Mouse (Mus musculus) right cerebral cortex, postnatal 36 days (tissue): Measurements from ENCODE around the gene Car15.

ENCODE experiments used
- DNase-seq, 2 experiments: peaks; one replicate each; pipeline ENCODE4 v3.0.0; 2022; ENCODE audit warnings: low spot score in 2 of 2, mixed read lengths in 1 of 2

Gene Car15

DNA sequence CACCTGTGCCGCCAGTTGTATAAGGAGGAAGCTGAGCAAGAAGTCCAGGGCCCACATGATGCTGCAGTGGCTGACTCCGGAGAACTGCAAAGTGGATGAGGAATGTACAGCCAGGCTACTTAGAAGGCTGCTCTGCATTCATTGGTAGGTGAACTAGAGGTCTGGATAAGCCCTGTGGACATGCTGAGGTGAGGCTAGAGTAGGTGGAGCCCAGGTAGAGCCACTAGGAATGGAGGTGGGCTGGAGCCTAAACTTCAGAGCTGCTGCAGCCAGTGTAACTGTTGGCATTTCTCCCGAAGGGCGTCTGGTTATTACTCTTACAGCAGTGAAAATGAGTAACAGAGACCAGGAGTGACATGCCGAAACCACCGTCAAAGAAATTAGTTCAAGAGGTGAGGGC lies at the start of gene Car15:
Gene Car15 (minus strand): TSS at position 314 of the 400 bp plus-strand sequence.
- DNase-seq = no peak

DNA sequence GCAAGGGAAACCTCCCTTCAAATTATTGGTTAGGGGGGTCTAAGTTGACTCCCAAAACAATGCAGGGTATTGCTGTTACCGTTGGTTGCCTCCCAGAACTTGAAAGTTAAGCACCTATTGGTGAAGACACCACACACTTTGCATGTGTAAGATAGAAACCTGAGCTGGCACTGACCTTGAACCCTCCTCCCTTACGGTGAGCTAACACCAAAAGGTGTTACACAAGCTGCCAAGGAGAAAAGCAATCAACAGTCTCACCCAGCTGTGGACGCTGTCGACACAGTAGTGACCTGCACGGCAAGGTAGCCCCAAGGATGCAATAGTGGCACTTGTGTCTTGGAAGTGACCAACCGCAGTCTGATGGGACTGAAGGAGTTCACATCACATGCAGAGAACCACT lies 46.0 kb upstream of the Car15 start:
- DNase-seq = no peak

DNA sequence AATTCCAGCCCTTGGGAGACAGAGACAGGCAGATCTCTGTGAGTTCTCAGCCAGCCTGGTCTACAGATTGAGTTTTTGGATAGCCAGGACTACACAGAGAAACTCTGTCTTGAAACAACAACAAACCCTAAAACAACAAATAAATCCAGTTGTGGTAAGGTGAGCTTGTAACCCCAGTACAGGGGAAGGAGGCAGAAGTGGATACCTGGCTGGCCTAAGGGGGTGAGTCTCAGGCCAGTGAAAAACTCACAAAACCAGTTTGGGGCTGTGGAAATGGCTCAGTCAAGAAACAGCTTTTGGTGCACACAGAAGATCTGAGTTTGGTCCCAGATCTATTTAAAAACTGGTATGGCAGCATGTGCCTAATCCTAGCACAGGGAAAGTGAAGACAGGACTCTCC lies 44.0 kb upstream of the Car15 start:
- DNase-seq = no peak

DNA sequence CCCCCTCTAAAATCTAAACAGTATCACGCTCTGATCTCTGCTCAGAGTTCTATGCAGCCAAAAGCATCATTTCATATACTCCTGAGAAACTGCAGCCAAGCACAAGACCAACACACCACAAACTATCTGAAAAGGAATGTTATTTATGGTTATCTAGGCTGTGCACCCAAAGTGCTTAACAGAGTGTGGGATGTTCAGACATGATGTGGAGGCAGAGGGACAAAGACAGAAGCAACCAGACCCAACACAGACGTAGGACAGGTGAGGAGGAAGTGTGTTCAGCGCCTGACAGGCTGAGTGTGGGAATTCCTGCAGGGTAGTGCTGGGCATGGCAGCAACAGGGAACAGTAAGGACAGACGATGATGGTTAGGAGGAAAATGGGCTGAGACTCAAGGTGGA lies 41.4 kb upstream of the Car15 start:
- peak; percentile 29 to 45 for DNase-seq

DNA sequence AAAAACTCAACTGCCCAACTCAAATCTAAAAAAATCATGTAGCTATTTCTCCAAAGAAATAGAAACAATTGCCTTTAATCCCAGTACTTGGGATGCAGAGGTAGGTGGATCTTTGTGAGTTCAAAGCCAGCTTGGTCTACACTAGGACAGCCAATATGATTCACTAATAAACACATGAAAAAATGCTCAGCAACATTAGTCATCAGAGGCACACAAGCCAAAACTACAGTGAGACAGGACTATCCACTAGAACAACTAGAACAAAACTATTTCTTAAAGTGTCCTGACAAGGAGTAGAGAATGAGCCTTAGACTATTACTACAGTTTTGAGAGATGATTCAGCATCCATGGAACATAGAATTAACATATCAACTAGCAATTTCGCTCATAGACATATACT lies 37.9 kb upstream of the Car15 start:
- DNase-seq = no peak

GRCm38 (mm10) chr16:17875174-17875573 lies 37.0 kb upstream of the Car15 start:
- no peak for DNase-seq

DNA sequence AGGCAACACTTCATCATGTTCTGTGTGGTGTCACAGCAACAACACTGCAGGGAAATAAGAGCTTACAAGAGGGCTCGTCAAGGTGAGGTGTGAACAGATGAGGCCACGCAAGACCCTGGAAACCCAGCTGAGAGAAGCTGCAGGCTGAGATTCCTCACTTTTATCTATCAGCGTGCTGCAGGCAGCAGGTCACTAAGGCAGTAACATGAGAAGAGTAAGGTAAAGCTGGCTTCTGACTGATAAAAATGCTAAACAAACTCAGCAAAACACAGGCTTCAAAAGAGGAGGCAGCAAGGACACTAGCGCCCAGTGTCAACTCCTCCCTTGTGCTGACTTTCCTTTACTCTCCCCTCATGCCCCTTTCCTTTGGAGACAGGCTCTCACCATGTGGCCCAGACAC lies 34.8 kb upstream of the Car15 start:
- no peak for DNase-seq

DNA sequence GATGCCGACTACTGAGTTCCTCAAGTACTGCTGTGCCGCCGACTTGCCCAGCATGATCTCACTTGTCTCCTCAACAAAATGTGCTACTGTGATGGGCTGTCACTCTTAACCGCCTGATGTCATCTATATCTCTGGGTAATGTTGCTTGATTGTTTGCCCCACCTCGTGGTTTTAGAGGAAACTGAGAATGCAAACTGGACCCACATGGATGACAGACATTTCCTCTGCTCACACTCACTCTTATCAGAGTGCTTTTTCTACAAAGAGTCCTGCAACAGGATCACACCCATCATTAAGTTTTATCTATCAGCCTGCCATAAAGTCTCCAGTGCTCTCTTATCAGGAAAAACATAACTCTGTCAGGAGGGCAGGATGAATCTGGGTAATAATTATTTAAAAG lies 33.1 kb upstream of the Car15 start:
- DNase-seq = no peak

DNA sequence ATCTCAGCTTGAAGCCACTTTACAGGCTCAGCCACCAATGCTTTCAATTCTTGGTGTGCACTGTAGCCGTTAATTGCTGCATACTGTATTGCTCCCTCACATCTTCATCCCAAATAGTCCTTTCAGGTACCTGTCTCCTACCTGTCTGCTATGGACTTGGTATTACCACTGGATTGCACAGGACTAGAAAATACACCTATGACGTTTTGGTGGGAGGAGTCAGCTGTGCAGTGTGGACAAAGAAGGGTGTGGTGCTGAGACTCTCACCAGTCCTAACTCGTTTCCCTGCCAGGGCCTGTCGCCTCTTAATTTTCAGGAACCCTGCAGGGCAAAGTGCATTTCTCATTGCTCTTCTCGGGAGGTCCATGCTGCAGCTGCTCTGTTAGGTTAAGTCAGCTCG lies 27.6 kb upstream of the Car15 start:
- DNase-seq = no peak

- no peak for DNase-seq
These were observed 27.1 kb upstream of the Car15 start for GRCm38 (mm10) chr16:17865293-17865692.

DNA sequence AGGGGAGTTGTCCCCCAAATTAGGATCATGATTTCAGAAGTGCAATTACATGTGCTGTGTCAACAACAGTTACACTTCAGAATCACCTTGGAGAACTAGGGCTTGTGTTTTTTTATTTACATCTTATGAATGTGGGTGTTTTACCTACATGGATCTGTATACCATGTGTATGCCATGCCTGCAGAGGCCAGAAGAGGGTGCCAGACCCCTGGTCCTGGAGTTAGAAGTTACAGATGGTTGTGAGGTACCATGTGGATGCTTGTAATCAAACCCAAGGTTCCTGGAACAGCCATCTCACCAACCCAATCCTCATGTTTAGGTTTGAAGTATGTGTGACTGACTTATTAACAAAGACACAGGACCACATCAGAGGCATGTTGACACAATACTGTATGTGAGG lies 20.4 kb upstream of the Car15 start:
- no peak for DNase-seq

GRCm38 (mm10) chr16:17857157-17857556 lies 19.0 kb upstream of the Car15 start:
- DNase-seq = no peak

GRCm38 (mm10) chr16:17853263-17853662 lies 15.1 kb upstream of the Car15 start:
- no peak for DNase-seq

GRCm38 (mm10) chr16:17851860-17852259 lies 13.7 kb upstream of the Car15 start:
- no peak for DNase-seq

GRCm38 (mm10) chr16:17851331-17851730 lies 13.2 kb upstream of the Car15 start:
- no peak for DNase-seq

- DNase-seq = no peak
These were observed 11.3 kb upstream of the Car15 start for GRCm38 (mm10) chr16:17849486-17849885.

DNA sequence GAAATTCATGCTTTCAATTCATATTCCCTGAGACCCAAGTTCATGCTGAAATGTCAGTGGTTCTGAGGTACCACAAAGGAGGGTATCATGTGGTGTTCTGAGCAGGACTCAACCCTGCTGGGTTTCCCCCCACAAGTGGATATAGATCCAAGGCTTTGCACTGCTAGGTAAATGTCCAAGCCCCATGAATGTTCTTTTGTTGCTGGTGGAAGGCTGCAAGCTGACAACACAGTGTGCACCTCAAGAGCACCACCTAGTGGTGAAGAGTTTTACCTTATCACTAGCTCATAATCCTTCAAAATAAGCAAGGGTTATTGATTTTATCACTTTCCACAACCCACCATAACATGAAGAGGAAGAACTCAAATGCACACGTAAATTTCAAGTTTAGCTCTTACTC lies 10.8 kb upstream of the Car15 start:
- DNase-seq = no peak

DNA sequence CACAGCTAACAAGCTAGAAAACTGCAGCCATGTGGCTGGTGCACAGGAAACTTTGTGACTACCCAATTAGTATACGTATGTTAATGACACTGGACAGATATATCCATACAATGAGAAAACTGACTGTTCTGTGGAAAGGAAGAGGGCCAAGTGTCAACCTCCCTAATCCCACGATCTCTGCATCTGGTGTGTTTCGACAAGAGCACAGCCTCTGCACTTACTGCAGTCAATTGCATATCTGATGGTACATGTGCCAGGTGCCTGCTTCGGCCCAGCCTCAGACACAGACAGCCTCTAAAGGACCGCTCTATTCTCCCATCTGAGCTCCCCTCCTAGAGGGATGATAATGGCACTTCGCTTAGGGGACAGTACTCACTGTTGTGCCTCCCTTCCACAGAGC lies 10.3 kb upstream of the Car15 start:
- DNase-seq = no peak

GRCm38 (mm10) chr16:17843701-17844365 lies 5.7 kb upstream of the Car15 start:
- no peak for DNase-seq

DNA sequence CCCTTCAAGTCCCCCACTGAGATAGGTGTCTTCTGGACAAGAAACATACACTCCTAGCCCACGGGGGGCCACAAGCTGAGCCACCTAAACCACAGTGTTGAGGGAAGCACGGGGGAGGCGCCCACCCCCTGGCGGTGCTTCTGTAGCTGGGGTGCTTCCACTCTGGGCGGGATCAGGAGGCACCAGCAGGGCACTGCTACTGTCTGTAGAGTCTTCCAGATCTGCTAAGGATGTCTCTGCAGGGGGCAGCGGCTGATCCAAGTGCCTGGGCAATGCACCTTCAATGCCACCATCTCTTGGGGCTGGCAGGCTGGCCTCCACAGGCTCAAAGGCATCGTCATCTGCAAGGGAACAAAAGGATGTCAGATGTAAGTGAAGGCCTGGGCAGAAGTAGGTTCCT lies 4.3 kb upstream of the Car15 start:
- DNase-seq = no peak

GRCm38 (mm10) chr16:17839976-17840375 lies 1.8 kb upstream of the Car15 start:
- no peak for DNase-seq

DNA sequence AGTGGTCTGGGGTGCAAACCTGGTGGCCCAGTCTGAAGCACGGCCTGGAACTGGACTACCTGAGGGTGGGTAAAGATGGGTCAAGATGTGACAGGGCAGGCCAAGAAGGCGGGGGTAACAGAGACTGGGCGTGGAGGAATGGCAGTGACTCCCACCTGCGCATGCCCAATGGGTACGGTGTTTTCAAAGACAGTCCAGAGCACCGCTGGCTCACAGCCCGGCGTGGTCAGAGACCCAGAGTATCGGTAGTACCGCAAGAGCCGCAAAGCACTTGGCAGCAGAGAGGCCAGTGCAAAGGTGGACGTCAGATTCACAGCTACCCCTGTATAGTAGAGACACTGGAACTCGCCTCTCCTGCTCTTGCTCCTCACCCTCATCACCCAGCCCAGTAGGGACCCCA lies 2.7 kb downstream of the Car15 start:
- no peak for DNase-seq

GRCm38 (mm10) chr16:17834543-17834942 lies 3.6 kb downstream of the Car15 start:
- no peak for DNase-seq

DNA sequence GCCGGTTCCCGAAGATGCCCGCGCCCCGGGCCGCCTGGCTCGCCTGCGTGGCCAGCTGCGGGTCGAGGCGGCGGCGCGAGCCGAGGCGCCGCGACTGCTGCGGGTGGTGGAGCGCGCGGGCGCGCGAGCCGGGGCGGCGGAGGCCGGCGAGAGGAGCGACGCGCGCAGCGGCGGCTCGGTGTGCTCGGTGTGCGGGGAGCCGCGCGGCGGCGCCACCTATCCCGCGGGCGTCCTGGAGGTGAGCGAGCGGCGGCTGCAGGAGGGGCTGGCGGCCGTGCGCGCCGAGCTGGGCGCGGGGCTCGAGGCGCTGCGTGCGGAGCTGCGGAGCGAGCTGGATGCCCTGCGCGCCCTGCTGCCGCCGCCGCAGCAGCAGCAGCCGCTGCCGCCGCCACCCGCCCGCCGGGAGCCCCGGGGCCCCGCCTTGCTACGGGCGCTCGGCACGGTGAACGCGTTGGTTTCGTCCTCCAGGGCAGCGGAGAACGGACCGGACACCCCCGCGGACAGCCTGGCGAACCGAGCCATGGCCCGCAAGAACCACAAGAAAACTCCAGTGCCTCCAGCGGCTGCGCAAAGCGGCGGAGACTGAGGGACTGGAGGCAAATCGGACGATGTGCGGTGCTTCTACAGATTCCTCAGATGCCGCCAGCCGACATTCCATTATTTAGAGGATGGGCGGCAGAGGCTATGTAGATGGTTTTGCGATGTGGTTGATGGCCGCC lies 4.3 kb downstream of the Car15 start:
- peak; percentile 35 to 48 for DNase-seq
